Mouse (Mus musculus) retina, postnatal 1 day (tissue): Measurements from ENCODE around the gene Tnfsf8.
A peak's percentile ranks its signal among the peaks of the same experiment; 100 is the strongest.

Experiments used
- DNase-seq: peaks from one replicate; pipeline ENCODE4 v3.0.0-alpha.2; 2012

Gene Tnfsf8

GRCm38 (mm10) chr4:63860688-63861540 is at the start of gene Tnfsf8:
Gene Tnfsf8, minus strand, starts transcription at chr4:63861347.
- no peak for DNase-seq

DNA sequence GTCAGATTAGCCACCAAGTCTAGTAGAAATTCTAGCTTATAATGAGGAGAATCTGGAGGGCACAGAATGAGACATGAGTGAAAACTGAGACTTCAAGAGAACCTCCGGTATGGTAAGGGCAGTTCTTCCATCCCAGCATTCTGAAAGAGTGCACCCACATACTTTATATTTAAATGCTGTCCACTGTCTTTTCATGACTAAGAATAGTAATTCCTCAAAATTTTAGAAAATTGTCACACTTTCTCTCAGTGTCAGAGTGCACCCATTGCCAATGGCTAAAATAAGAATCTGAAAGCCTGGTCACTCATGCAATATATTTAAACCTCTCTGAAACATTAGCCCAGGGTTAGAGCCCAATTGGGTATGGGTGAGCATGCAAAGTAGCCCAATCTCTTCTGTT is 47.4 kb upstream of the Tnfsf8 start:
- DNase-seq = no peak

DNA sequence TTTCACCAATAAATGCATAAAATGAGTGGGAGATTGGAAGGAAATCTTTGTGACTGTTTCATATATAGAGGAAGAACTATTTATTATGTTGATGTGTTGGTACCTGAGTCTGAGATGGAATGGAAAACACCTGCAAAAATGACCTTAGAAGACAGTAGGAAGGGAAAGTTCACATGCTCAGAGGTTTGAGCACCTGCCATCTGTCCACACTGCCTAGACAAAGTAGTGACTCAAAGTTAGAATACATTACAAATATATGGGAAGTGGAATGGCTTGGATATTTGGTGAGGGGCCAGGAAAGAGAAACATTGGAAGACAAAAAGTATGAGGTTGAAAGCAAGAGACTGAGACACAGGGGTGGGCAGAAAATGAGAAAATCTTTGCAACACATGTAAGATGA is 46.3 kb upstream of the Tnfsf8 start:
- no peak for DNase-seq

DNA sequence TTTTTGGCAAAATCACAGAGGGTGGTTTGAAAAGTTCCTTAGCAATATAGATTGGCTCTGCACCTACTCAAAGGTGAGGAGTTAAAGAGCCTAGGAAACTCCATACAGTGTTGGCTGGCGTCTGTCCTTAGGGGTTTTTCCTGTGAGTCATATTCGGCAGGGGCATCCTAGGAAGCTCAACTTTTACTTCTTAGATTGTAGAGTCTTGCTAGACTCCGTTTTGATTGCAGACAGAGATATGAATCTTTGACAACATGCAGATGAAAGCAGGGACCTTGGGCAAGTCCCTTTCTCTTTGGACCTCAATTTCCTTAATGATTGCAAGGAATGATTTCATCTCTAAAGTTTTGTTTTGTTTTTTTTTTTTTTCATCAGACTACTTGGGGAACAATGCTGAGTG is 44.9 kb upstream of the Tnfsf8 start:
- no peak for DNase-seq

- DNase-seq = no peak
Measured at GRCm38 (mm10) chr4:63899081-63899523, 38.0 kb upstream of the Tnfsf8 start.

DNA sequence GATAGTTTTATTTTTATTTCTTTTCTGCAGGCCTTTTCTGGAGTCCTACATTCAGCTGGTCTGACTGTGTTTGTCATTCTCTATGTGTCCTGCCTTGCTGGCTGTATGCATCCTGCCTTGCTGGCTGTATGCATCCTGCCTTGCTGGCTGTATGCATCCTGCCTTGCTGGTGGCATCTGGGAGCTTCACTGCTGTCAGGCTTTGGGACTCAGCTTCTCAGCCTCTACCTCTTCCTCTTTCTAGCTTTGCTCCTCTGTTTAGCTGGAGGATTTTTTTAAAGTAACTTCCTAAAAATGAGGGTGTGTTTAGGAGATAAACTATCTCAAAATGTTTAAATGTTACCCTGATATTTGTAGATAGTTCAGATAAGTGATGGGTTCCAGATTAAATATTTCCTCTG is 36.0 kb upstream of the Tnfsf8 start:
- DNase-seq = no peak

- DNase-seq = no peak
Measured at GRCm38 (mm10) chr4:63886156-63886555, 25.0 kb upstream of the Tnfsf8 start.

- no peak for DNase-seq
Measured at GRCm38 (mm10) chr4:63876720-63877119, 15.6 kb upstream of the Tnfsf8 start.

DNA sequence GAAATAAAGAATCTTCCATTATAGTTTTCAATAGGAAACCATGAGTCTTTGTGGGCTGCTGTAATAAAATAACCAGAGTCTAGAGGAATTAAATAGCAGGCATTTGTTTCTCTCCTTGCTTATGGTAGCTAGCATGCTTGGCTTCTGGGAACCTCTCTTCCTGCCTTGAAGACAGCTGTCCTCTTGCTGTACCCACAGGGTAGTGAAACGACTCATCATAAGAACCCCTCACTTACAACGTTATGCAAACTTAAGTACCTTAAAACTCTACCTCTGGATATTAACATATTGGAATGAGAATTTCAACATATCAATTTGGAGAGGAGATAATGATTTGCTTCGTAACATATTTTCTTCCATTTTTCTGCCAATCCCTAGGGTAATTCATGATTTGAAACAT is 14.3 kb upstream of the Tnfsf8 start:
- DNase-seq = no peak

GRCm38 (mm10) chr4:63870678-63871077 is 9.5 kb upstream of the Tnfsf8 start:
- no peak for DNase-seq

DNA sequence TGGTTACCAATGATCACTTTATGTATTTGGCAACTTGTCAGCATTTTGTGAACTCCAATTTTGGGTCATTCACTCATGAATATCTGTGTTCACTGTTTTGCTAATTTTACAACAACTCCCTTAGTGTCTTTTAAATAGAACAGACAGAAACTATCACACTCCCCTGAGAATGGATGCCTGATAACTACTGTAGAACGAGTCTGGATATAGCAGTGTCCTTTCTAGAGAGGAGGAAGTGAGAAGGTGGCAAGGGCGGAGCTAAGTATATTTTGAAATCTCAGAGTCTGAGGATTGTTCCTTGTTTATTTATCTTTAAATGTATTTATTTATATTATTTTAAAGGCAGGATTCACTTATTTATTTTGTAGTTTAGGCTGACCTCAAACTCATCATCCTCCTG is 7.6 kb upstream of the Tnfsf8 start:
- DNase-seq = no peak

DNA sequence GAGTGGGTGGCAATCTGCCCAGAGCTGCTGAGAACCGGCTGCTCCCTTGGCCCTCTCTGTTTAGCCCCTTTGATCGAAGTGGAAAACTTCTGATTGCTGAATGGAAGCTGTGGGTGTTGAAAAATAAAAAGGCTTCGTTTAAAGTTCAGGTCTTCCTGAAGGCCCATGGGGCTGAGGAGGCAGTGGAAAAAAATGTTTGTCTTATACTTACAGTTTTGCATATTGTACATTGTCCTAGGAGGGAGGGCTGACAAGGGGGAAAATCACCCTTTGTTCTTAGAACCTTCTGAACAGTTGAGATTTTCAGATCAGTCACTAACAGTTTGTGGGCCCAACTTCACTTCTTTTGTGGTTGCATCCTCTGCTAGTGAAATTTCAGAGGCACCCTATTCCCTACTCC is 1.8 kb upstream of the Tnfsf8 start:
- DNase-seq = no peak

DNA sequence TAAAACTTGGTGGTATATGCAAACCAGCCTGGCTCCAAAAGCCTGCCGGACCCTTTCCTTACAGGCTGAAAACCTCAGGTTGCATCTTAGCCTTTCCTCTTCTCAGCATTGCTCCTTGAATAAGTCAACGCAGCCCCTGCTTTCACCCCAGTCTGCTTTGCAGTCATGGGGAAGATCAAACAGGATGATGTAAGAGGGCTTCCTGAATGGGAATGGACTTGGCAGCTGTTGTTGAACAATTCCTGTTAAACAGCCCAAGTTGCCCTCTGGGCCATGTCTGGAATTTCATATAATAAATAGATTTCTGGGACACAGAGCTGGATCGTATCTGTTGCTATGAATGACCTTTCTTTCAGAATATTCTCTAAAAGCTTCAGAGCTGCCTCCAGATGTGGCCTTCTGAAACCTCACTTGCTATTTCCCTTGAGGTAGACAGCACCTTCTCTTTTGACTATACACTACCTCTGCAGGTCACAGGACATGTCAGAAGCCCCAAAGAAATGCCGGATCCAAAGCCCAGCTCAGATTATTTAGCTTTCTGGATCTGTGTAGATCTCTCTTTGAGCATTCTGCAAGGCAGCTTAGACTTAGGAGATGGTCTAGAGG is 1.0 kb upstream of the Tnfsf8 start:
- no peak for DNase-seq

DNA sequence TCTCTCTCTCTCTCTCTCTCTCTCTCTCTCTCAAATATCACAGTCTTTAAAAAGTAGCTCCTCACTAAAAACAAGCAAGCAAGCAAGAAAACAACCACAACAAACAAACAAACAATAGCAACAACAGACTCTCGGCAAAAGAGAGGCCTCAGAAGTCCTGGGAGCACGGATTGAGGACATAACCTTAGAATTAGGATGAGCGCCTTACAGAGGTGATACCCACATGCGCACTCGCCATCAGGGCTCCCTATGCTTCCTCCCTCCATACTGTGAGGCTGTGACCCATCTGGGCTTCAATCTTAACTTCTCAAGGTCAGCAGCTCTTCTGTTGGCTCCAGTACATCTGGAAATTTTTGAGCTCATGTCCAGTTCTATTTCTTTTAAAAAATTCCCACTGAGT is 911 bp downstream of the Tnfsf8 start:
- no peak for DNase-seq

- no peak for DNase-seq
Measured at GRCm38 (mm10) chr4:63859785-63860203, 1.4 kb downstream of the Tnfsf8 start.

DNA sequence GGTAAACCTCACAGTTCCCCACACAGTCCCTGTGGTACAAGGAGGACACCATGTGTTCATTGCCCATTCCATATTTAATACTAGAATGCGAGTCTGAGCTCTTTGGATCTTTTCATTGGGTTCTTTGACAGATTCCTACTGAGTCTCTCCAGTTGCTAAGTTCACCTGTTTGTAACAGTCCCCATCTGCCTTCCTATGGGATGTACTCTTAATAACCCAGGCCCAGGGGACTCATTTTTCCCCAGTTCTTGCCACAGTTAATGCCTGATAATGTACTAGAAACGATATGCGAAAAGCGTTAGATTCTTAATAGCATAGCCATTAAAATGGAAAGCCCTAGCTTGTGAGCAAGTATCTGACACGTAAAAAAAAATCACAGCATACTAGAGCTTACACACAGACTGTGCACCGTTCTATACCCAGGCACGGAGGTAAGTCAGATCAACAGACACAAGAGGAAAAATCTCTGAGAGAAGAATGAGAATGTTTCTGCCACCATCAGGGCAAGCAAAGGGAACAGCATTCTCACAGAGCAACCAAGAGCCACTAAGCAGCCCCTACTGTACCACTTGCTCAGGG is 2.4 kb downstream of the Tnfsf8 start:
- DNase-seq = no peak

DNA sequence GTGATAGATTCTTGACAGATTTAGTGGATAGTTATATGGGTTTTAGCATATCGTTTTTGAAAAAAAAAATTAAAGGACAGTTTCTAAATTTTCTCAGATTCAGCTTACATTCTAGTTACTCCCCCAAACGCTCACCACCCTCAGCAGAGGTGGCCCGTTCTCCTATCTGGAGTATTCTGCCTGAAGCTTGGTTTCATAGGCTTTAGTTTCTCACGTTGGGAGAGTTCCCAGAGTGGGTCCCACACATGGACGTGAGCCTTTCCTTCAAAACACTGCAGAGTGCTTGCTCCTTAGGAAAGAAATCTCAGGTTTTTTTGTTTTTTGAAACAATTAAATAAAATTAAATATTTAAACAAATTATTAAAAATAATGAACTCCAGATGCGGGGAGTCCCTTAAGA is 4.4 kb downstream of the Tnfsf8 start:
- no peak for DNase-seq

GRCm38 (mm10) chr4:63853782-63854386 is 7.3 kb downstream of the Tnfsf8 start:
- DNase-seq = peak; percentile 50

DNA sequence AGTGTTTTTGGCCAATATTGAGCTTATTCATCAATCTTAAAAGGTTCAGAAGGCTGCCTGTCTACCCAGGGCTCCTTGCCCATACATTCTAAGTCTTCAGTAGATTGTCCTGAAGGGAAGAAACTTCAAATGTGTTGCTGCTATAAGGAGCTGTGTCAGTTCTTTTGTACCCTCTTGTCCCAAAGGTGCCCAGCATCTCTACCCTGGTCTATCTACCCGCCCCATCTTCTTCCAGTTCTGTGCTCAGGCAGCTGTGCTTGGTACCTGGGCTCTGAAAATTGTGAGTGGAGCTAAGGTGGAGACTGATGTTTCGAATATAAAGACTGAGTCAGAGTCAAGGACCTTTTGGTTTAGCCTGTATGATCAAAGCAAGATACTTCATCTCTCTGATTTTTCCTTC is 11.1 kb downstream of the Tnfsf8 start:
- no peak for DNase-seq

DNA sequence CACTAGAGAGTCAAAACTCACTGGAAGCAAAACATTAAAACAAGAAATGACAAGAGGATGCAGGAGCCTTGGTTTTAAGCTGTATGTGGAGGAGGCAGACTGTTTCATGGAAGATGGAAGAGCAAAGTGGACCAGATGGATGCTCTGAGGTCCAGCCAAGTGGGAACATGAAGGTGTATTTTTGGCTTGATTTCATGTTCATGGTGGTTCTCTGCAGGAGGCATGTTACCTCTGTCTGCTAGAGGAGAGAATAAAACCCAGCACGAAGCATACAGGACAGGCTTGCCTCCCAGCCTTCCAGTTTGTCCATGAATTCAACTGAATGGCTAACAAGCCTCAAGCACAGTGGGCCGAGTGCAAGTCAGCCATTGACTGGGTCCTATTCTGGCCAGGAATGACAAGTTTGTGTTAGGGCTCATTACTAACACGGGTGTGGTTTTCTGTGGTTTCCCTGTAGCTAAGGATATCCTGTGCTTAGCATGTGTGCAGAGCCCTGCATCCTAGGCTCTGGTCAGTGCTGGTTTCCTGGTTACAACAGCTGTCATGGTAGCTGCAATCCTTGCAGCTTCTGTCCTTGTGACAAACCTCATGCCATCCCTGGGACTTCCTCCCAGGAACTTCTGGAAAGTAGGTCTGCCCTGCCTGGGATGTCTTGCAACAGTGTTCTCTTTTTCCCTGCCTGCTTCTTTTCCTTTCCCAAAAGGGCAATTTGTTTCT is 14.1 kb downstream of the Tnfsf8 start:
- no peak for DNase-seq

DNA sequence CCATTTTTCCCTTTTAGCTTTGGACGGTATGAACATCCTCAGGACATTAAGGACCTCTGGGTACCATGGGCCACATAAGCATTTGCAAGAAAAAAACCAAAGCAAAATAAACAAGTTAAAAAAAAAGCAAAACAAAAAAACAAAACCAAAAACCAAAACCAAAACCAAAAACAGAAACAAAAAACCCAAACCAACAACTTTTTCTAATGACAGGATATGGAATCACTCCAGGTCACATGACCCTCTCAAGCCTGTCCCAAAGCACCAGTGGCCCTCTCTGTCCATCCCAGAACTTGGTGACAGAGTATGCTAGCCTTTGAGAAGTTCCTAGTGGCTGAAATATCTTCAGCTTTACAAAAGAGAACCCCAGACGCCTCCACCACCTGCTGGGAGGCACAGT is 15.4 kb downstream of the Tnfsf8 start:
- DNase-seq = no peak

- DNase-seq = peak; percentile 60
Measured at GRCm38 (mm10) chr4:63843924-63844323, 17.2 kb downstream of the Tnfsf8 start.

- DNase-seq = no peak
Measured at GRCm38 (mm10) chr4:63842278-63842677, 18.9 kb downstream of the Tnfsf8 start.
